Mouse (Mus musculus): ENCODE results near the gene Mrpl53. TPM values are rescaled to one million over a fixed set of nuclear protein-coding genes. Genes with fewer than 3 reads are reported as not detected.

Mrpl53 gene
- total RNA-seq, 4 experiments from 2014 or later = 81.6 to 113 (median 89.5) TPM

GRCm38 (mm10) chr6:83121863-83122710 lies 13.2 kb downstream of the Mrpl53 start:
- DNase-seq = no peak

GRCm38 (mm10) chr6:83122961-83123360 lies 14.1 kb downstream of the Mrpl53 start:
- DNase-seq = no peak

- peak; percentile 90 for DNase-seq
Measured at GRCm38 (mm10) chr6:83124851-83125312, 16.0 kb downstream of the Mrpl53 start.

GRCm38 (mm10) chr6:83125331-83125730 lies 16.5 kb downstream of the Mrpl53 start, which contains the start of gene Ino80b:
Gene Ino80b (minus strand): TSS chr6:83125431.
- DNase-seq = no peak

GRCm38 (mm10) chr6:83127419-83127818 lies 18.6 kb downstream of the Mrpl53 start:
- DNase-seq = no peak

- DNase-seq = no peak
Measured at GRCm38 (mm10) chr6:83131469-83132034, 22.7 kb downstream of the Mrpl53 start.

GRCm38 (mm10) chr6:83132176-83132919 lies 23.5 kb downstream of the Mrpl53 start:
- no peak for DNase-seq

DNA sequence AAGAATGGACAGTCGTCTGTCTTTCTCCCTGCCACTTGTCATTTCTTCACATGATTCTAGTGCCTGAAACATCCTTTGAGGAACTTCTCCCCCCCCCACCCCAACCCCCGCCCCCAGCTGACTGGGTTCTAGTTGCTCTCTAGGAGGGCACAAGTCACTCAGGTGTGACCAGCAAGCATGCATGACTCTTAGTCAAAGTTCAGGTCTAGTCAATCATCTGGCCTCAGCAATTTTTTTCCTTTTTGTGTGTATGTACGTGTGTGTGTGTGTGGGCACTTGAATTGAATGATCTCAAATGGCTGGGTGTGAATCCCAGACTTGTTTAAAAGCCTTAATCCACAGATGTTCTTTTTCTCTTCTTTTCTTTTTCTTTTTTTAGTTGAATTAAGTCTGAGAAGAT lies 25.4 kb downstream of the Mrpl53 start:
- DNase-seq = no peak

- no peak for DNase-seq
Measured at GRCm38 (mm10) chr6:83134951-83135513, 26.2 kb downstream of the Mrpl53 start, which contains the start of gene Rtkn. Gene Rtkn (plus strand): TSS chr6:83135463.

DNA sequence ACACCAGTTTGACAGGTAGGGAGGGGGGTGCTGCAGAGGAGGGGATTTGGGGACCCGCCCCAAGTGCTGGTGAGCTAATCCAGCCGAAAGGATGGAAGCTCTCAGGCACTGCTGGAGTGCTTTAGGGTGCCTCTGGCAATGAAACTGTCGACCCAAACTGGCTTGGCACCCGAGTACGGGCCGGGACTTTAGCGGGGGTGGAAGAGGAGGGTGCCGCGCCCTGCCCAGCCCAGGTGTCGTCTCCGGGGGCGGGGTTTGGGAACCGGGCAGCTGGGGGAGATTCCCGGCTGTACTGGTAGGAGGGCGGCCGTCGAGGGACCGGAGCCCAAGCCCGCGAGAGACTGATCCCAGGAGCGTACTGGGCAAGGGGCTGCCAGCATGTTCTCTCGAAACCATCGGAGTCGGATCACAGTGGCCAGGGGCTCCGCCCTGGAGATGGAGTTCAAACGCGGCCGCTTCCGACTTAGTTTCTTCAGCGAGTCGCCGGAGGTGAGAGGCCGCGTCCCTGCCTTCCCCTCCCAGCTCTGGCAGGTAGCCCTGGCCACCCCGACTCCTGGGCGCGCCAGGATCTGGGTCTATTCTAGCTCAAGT lies 26.8 kb downstream of the Mrpl53 start:
- no peak for DNase-seq

DNA sequence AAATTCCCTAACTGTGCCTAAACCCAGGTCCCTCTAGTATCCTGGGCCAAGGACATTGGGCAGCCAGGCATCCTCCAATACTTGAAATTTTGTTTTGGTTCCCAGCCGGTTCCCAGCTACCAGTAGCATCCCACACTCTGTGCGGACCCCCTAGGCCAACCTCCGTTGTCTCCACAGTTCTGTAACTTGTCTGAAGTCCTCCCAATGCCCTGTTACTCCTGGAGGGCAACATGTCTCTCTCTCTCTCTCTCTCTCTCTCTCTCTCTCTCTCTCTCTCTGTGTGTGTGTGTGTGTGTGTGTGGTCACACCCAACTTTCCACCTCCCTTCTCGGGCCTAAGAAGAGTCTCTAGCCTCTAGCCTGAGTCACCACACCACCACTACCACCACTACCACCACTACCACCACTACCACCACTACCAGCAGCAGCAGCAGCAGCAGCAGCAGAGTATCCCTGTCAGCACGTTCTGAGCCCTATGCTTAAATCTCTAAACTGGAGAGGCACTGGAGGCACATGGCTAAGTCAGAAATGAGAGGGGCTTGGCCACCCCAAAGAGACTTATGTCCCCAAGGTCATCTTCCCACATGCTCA lies 27.5 kb downstream of the Mrpl53 start:
- no peak for DNase-seq

- DNase-seq = no peak
Measured at GRCm38 (mm10) chr6:83136881-83137575, 28.2 kb downstream of the Mrpl53 start.

DNA sequence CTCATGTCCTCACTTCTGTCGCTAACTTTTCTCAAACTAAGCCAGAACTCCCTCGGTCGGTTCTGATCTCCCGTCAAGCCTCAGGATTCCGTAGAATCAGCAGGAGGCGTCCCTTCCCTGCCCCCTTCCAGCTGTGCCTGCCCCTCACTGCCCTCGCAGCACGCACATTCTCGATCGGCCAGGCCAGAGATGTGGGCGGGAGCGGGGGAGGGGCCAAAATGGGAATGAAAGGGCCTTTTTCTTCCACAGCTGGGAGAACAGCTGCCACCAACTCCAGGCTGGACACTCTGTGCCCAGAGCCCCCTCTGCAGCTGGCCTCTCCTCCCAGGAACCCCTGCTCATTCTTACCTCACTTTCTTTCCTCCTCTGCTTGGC lies 28.7 kb downstream of the Mrpl53 start:
- DNase-seq = peak; percentile 86

- no peak for DNase-seq
Measured at GRCm38 (mm10) chr6:83138056-83138455, 29.2 kb downstream of the Mrpl53 start.

GRCm38 (mm10) chr6:83140044-83140443 lies 31.2 kb downstream of the Mrpl53 start:
- no peak for DNase-seq

DNA sequence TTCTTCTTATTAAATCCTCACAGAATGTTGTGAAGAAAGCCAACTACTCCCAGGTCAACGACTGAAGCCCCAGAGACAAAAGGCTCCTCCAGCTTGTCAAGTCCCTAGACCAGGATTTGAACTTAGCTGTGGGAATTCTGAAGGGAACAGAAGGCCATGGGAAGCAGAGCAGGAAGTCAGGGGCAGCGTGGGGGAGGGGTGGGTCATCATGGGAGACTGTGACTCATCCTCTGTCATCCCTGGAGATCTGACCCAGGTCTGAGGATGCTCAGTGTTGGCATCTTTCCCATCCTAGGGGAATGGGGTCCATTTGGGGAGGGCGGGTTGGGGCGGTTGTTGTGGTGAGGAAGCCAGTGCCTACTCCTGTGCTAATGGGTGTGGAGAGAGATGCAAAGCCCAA lies 32.8 kb downstream of the Mrpl53 start:
- DNase-seq = no peak

DNA sequence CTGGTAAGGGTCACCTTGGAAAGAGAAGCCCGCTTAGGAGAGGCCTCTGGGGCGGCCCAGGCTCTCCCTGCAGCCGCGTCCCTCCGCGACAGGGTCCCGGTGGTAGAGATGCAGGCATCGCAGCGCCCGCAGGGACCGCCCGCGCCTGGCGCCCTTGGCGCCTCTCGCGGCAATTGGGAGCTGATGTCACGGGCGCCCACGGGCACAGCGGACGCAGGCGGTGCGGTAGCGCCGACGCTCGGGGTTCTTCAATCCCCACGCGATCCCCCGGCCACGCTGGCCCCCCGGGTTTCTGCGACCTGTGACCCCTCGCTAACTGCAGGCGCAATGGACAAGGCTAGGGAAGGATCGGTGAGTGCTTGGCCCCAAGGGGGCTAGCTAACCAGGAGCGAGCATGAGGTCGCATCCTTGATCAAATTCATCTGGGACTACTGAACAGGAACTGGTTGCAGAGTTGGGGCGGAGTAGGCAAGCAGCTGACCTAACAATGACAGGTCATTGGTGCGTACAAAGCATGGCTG lies 33.4 kb downstream of the Mrpl53 start:
- DNase-seq = no peak

- no peak for DNase-seq
Measured at GRCm38 (mm10) chr6:83142886-83143285, 34.0 kb downstream of the Mrpl53 start.

GRCm38 (mm10) chr6:83145209-83145608 lies 36.4 kb downstream of the Mrpl53 start:
- DNase-seq = no peak

GRCm38 (mm10) chr6:83145805-83146204 lies 37.0 kb downstream of the Mrpl53 start:
- DNase-seq = no peak

DNA sequence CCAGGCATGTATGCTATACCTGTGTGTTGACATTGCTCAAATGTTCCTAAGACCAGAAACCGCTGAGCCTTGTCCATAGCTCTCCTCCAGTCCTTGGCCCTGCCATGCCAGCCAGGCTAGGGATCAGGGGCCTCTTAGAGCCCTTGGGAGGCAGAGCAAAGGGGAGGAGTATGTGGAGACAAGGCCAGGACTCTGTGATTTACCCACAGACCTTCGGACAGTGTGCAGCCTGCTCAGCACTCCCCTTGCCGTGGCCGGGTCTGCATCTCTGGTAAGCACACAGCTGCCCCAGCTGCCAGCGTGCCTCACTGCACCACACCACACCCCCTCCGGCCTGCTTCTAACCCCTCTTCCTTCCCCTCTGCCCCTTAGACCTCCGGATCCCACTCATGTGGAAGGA lies 38.4 kb downstream of the Mrpl53 start:
- peak; percentile 63 for DNase-seq
